Mouse (Mus musculus) embryonic facial prominence, embryonic 14.5 days (tissue): ENCODE data around the gene Psmb10. TPM values are rescaled to one million over a fixed set of nuclear protein-coding genes. Genes with fewer than 3 reads are reported as not detected.

ENCODE experiments used
- ATAC-seq: fragments of 200-750 bp; cut with Nextera tagmentation; 2 replicates; pipeline ENCODE4 v1.8.0; 2017; ENCODE audit warnings: low read depth, moderate number of reproducible peaks, moderate TSS enrichment
- DNase-seq: peaks from one replicate; pipeline ENCODE4 v3.0.0-alpha.2; 2015; ENCODE audit warnings: low spot score
- H3K27ac ChIP-seq: fragments of 300-500 bp; sonication (generic); replicated peaks from 2 replicates; pipeline ENCODE4 v1.5.1; 2014; ENCODE audit warnings: low read depth, mild to moderate bottlenecking, low read length, moderate library complexity
- H3K27me3 ChIP-seq: fragments of 300-500 bp; sonication (generic); replicated peaks from 2 replicates; pipeline ENCODE4 v1.6.1; 2014; ENCODE audit warnings: low read length; ENCODE audit not compliant: control insufficient read depth, insufficient read depth
- H3K36me3 ChIP-seq: fragments of 300-500 bp; sonication (generic); 2 replicates; pipeline ENCODE4 v1.6.1; 2014; ENCODE audit warnings: low read length, mixed read lengths; ENCODE audit not compliant: control insufficient read depth, insufficient read depth
- H3K4me1 ChIP-seq: fragments of 300-500 bp; sonication (generic); 2 replicates; pipeline ENCODE4 v1.6.1; 2014; ENCODE audit warnings: antibody characterized with exemption, low read length; ENCODE audit not compliant: control insufficient read depth, insufficient read depth
- H3K4me2 ChIP-seq: fragments of 300-500 bp; sonication (generic); 2 replicates; pipeline ENCODE4 v1.6.1; 2014; ENCODE audit warnings: low read depth, mild to moderate bottlenecking, low read length, moderate library complexity, mixed read lengths
- H3K4me3 ChIP-seq: fragments of 300-500 bp; sonication (generic); 2 replicates; pipeline ENCODE4 v1.5.1; 2014; ENCODE audit warnings: low read depth, mild to moderate bottlenecking, low read length
- H3K9ac ChIP-seq: fragments of 300-500 bp; sonication (generic); 2 replicates; pipeline ENCODE4 v1.6.1; 2014; ENCODE audit warnings: low read depth, mild to moderate bottlenecking, low read length, moderate library complexity, mixed read lengths
- H3K9me3 ChIP-seq: fragments of 300-500 bp; sonication (generic); 2 replicates; pipeline ENCODE4 v1.6.1; 2016; ENCODE audit warnings: low read length; ENCODE audit not compliant: control insufficient read depth
- WGBS: fragments of 180-500 bp; shearing (Covaris S2); extraction: QIAGEN DNeasy Blood & Tissue Kit; methylation state at CpG from one replicate; pipeline ENCODE4 v1.1.7; 2014; 5-methylcytosine and 5-hydroxymethylcytosine counted together
- microRNA-seq: library from miRNA; unstranded; fragments of <30 nt; microRNA quantifications from one replicate; pipeline ENCODE4, GENCODE M21; 2016; ENCODE audit warnings: borderline number of aligned reads
- polyA plus RNA-seq: library from polyadenylated mRNA; unstranded; fragments of >200 nt; fragmentation: Nextera tagmentation; extraction: Ambion mirVana; gene quantifications from 2 replicates; pipeline ENCODE4 v1.2.1, GENCODE M21; 2014

Gene Psmb10
- polyA plus RNA-seq, 1 experiment from 2014 or later = 35.9 TPM

DNA sequence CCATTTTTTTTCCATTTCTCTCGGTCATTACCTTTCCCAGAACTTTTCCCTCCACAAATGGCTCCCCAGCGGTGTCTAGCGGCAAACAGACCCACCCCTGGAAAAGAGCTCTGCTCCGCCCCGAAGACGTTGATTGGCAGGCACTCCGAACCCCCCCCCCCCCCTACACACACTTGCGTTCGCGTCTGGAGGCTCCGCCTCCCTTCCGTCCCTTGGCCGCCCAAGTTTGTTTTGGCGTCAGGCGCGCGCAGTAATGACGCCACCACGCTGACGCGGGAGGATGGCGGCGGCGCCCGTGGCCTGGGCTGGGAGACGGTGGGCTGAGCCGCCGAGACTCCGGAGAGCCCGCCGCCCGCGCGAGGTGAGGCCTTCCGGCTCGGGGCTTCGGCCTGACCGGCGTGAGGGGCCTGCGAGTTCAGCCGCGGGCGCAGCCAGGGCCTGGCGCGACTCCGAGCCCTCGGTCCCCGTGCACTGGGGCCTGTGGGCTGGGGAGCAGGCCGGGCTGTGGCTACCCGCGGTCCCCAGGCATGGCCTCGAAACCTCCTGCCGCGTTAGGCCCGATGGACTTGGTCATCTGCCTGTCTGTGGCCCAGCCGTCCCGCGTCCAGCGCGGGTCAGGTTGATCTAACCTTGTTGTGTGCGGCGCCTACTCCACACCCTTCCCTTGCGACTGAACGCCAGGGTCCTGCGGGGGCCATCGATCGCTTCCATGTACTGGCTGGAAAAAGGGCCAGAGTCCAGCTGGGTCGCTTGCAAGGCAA is 37.9 kb downstream of the Psmb10 start, which contains the start of gene Pskh1:
TSS of gene Pskh1 (plus strand) at position 262 of the 761 bp plus-strand sequence.
- Histone ChIP-seq H3K36me3 (0 out of 2 replicates have a peak, but pooled peaks cover 5% of the 10 kb centered on the region), H3K4me2 (peak within 1 kb of the TSS; percentile 66), H3K9ac (peak within 1 kb of the TSS; percentile 99), H3K4me3 (peak within 1 kb of the TSS; percentile 85), H3K4me1 (peaks cover 6% of the 10 kb centered on the region), H3K27me3 (no peaks in the 10 kb centered on the region), H3K27ac (peak within 1 kb of the TSS; percentile 92), H3K9me3 (no peaks in the 10 kb centered on the region)
- ATAC-seq (peak; percentile 94), DNase-seq (peak; percentile 97)
- WGBS = under 1% methylated on average over 34 of the region's 68 CpGs

DNA sequence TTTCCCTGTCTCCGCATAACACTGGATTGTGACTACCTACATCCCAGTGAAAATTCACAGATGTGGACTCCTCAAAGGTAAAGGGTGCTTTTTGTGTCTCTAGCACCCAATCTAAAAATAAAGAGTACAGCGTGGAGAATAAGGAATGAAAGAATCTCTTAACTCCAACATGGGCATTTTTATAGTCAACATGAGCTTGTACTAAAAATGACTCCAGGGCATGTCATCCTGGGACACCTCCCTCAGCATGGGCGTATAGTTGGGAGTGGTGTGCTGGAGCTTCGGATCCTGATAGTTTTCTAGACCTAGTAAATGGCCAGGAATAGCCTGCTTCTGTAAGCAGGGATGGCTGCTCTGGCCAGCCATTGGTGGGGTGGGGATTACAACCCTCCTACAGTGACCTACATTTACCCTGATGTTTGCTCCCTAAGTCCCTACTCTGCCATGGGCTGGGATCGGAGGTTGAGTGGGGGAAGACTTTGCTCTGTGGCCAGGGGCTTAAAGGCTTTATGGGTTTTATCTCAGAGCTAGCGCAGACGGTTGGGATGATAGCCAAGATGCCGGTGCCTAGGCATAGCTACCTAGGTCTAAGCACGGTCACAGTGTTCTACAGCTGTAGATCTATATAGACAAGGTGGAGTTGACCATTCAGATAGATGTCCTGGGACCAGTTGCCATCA is 40.3 kb downstream of the Psmb10 start:
- Histone ChIP-seq H3K9ac (no peak overlapping the region), H3K4me1 (peaks cover 6% of the 10 kb centered on the region), H3K27me3 (no peaks in the 10 kb centered on the region), H3K27ac (no peak overlapping the region), H3K36me3 (peaks cover 10% of the 10 kb centered on the region; the same call in 1 of the 2 replicates), H3K4me3 (no peak overlapping the region), H3K9me3 (no peaks in the 10 kb centered on the region), H3K4me2 (no peak overlapping the region)
- ATAC-seq = no peak
- WGBS = 77% methylated on average over 9 of the region's 9 CpGs
- DNase-seq = no peak

DNA sequence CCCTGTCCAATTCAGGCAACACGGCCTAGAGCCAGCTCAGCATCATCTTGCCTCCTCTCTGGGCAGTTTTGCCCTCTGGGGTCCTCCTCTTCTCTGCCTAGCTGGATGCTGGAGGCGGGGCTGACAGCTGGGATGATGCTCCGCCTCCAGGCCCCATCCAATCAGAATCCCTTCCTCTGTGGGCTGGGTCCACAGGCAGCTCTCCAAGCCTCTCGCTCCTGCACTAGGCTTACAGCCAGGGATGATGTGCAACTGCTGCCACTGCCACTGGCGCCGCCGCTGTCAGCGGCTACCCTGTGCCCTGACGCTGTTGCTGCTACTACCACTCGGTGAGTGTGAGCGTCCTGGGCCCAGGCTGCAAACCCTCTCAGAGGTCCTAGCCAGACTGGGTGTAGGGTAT is 44.9 kb downstream of the Psmb10 start, which contains the start of gene Nrn1l:
TSS of gene Nrn1l (plus strand) at position 229 of the 400 bp plus-strand sequence.
- 7% methylated on average over 11 of the region's 11 CpGs for WGBS
- ATAC-seq (peak; percentile 90), DNase-seq (peak; percentile 89)
- no peak within 1 kb of the TSS for H3K27ac ChIP-seq
- H3K4me3 ChIP-seq = no peak within 1 kb of the TSS
- no peaks in the 10 kb centered on the region for H3K27me3 ChIP-seq
- H3K9me3 ChIP-seq = no peaks in the 10 kb centered on the region
- no peak within 1 kb of the TSS for H3K9ac ChIP-seq
- peak within 1 kb of the TSS; percentile 26 for H3K4me2 ChIP-seq
- peaks cover 56% of the 10 kb centered on the region for H3K36me3 ChIP-seq
- no peaks in the 10 kb centered on the region for H3K4me1 ChIP-seq

DNA sequence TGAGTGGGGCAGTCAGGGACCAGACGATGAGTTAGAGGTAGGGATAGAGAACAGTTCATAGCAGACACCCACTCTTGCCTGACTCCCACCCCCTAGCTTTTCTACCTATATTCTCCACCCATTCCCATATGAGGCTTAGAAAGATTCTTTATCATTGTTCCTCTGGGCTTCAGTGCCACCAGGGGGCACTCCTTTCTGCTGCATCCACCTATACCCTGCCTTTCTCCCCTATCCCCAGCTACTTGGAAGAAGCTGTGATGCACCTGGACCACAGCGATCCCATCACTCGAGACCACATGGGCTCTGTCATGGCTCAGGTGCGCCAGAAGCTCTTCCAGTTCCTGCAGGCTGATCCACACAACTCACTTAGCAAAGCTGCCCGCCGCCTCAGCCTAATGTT is 45.8 kb downstream of the Psmb10 start:
- no peak overlapping the region for H3K4me2 ChIP-seq
- H3K4me3 ChIP-seq = no peak overlapping the region
- H3K4me1 ChIP-seq = no peaks in the 10 kb centered on the region
- DNase-seq (no peak), ATAC-seq (no peak)
- 92% methylated on average over 6 of the region's 6 CpGs for WGBS
- H3K9ac ChIP-seq = no peak overlapping the region
- H3K27ac ChIP-seq = no peak overlapping the region
- no peaks in the 10 kb centered on the region for H3K27me3 ChIP-seq
- H3K36me3 ChIP-seq = peaks cover 65% of the 10 kb centered on the region
- H3K9me3 ChIP-seq = no peaks in the 10 kb centered on the region

DNA sequence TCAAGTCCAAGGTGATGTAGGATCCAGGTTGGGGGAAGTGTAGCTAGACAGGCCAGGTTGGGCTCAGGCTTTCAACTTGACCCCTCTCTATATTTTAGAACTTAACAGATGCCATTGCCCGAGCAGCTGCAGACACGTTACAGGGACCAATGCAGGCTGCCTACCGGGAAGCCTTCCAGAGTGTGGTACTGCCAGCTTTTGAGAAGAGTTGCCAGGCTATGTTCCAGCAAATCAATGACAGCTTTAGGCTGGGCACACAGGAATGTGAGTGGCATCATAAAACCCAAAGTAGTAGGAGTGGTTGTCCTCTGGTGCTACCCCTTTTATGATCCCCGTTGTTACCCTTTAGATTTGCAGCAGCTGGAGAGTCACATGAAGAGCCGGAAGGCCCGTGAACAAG is 47.4 kb downstream of the Psmb10 start:
- 92% methylated on average over 6 of the region's 6 CpGs for WGBS
- Histone ChIP-seq H3K4me1 (no peaks in the 10 kb centered on the region), H3K4me2 (no peak overlapping the region), H3K9me3 (no peaks in the 10 kb centered on the region), H3K27me3 (no peaks in the 10 kb centered on the region), H3K4me3 (no peak overlapping the region), H3K27ac (no peak overlapping the region), H3K36me3 (peaks cover 81% of the 10 kb centered on the region), H3K9ac (no peak overlapping the region)
- DNase-seq = no peak
- no peak for ATAC-seq

DNA sequence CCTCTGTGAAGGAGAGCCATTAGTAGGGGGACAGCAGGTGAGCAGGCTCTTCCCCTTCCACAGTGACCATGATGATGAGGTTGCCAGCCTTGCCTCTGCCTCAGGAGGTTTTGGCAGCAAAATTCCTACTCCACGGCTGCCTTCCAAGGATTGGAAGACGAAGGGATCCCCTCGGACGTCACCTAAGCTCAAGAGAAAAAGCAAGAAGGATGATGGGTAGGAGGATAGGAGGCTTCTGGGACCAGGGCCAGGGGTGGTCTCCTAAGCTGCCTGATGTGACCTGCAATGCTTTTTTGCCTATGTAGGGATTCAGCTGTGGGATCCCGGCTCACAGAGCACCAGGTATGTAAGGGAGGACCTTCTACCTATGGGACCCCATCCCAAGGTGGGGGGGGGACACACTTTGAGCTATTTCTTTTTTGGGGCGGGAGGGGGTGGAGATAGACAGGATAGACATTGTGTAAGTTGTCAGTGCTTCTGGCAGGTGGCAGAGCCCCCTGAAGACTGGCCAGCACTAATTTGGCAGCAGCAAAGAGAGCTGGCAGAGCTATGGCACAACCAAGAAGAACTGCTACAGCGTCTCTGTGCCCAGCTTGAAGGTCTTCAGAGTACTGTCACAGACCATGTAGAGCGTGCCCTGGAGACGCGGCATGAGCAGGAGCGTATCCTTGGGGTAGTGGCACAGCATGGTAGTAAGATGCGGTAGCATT is 48.3 kb downstream of the Psmb10 start:
- Histone ChIP-seq H3K9me3 (no peaks in the 10 kb centered on the region), H3K27me3 (no peaks in the 10 kb centered on the region), H3K4me1 (no peaks in the 10 kb centered on the region), H3K4me3 (no peak overlapping the region), H3K9ac (no peak overlapping the region), H3K36me3 (peaks cover 88% of the 10 kb centered on the region), H3K4me2 (no peak overlapping the region), H3K27ac (no peak overlapping the region)
- no peak for DNase-seq
- no peak for ATAC-seq
- WGBS = 95% methylated on average over 12 of the region's 12 CpGs

Small RNA genes lying within 50 kb of the gene (microRNA-seq; reads per million reads assigned to microRNA genes)
- not detected for gene Mir7074

Other genes with a start within 250 kb of the Psmb10 start
- gene Acd, start 237.3 kb downstream of the Psmb10 start, polyA plus RNA-seq = 56.4 and 58.7 TPM in 2 replicates
- 17.8 and 18.4 TPM in 2 replicates for gene Pard6a, start 237.3 kb downstream of the Psmb10 start, polyA plus RNA-seq
- 0.42 TPM in 1 of 2 replicates, not detected in the other for gene 4933405L10Rik, start 230.8 kb downstream of the Psmb10 start, polyA plus RNA-seq
- 20.7 and 20.8 TPM in 2 replicates for gene Enkd1, start 230.2 kb downstream of the Psmb10 start, polyA plus RNA-seq
- gene Gfod2, start 179.8 kb downstream of the Psmb10 start, polyA plus RNA-seq = 14.7 and 15.1 TPM in 2 replicates
- 10.8 and 11.2 TPM in 2 replicates for gene Ranbp10, start 111.1 kb downstream of the Psmb10 start, polyA plus RNA-seq
- gene Tsnaxip1, start 110.7 kb downstream of the Psmb10 start, polyA plus RNA-seq = 0.52 and 3.4 TPM in 2 replicates
- 35.0 and 35.8 TPM in 2 replicates for gene Cenpt, start 85.2 kb downstream of the Psmb10 start, polyA plus RNA-seq
- gene Thap11, start 83.3 kb downstream of the Psmb10 start, polyA plus RNA-seq = 59.6 and 61.8 TPM in 2 replicates
- gene Nutf2, start 77.9 kb downstream of the Psmb10 start, polyA plus RNA-seq = 223 and 258 TPM in 2 replicates
- gene Edc4, start 57.6 kb downstream of the Psmb10 start, polyA plus RNA-seq = 35.8 and 42.0 TPM in 2 replicates
- 0.62 and 0.71 TPM in 2 replicates for gene Nrn1l, start 44.9 kb downstream of the Psmb10 start, polyA plus RNA-seq
- 26.1 and 34.0 TPM in 2 replicates for gene Pskh1, start 38.0 kb downstream of the Psmb10 start, polyA plus RNA-seq
- gene Ctrl, start 4.6 kb downstream of the Psmb10 start, polyA plus RNA-seq = 0.57 and 1.1 TPM in 2 replicates
- 1.7 and 1.8 TPM in 2 replicates for gene Lcat, start 4.9 kb upstream of the Psmb10 start, polyA plus RNA-seq
- gene Slc12a4, start 27.7 kb upstream of the Psmb10 start, polyA plus RNA-seq = 42.8 and 43.9 TPM in 2 replicates
- not detected in 2 replicates for gene Dpep3, start 41.0 kb upstream of the Psmb10 start, polyA plus RNA-seq
- gene Dus2, start 52.9 kb upstream of the Psmb10 start, polyA plus RNA-seq = 16.0 and 20.2 TPM in 2 replicates
- not detected in 2 replicates for gene Dpep2nb, start 67.5 kb upstream of the Psmb10 start, polyA plus RNA-seq
- gene Ddx28, start 73.4 kb upstream of the Psmb10 start, polyA plus RNA-seq = 14.7 and 15.8 TPM in 2 replicates
- 7.2 and 7.3 TPM in 2 replicates for gene Nfatc3, start 120.4 kb upstream of the Psmb10 start, polyA plus RNA-seq
- gene Esrp2, start 198.5 kb upstream of the Psmb10 start, polyA plus RNA-seq = 14.9 and 20.0 TPM in 2 replicates
- 6.8 and 7.2 TPM in 2 replicates for gene Pla2g15, start 212.0 kb upstream of the Psmb10 start, polyA plus RNA-seq
- 46.9 and 51.6 TPM in 2 replicates for gene Slc7a6, start 230.4 kb upstream of the Psmb10 start, polyA plus RNA-seq